Mouse (Mus musculus): ENCODE results near the gene Mgat4a. TPM values are rescaled to one million over a fixed set of nuclear protein-coding genes. Genes with fewer than 3 reads are reported as not detected.

The Mgat4a gene
- polyA plus RNA-seq, 1 experiment = 16.8 TPM

DNA sequence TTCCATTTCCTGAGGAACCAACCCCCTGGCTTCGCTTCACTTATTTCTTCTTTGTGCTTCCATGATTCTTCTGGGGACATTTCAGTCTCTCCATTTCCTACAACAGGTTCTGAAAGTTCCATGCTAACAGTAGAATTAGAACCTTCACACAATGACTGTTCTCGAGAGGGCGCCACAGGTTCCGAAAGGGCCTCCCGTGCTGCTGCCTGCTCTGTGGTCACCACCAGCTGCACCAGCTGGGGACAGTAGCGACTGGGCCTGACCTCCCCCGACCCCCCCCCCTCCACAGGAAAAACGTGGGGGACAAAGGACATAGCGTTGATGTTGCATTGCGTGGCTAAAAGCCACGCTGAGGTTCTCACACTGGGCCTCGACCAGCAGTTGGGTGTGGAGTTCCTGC is 52.3 kb downstream of the Mgat4a start:
- no peak for DNase-seq
- TF ChIP-seq POLR2A (IDR thresholded peaks at IDR 0.05; ENCODE audit: borderline replicate concordance, insufficient read depth, low read length) (no peak), CTCF (IDR thresholded peaks at IDR 0.05; ENCODE audit: borderline replicate concordance, insufficient read depth, low read depth, low read length) (no peak)
- Histone ChIP-seq H3K4me3 (replicated peaks; ENCODE audit: insufficient read depth, low read depth, low read length) (no peak overlapping the region), H3K27ac (ENCODE audit: insufficient read depth, low read length) (no peak overlapping the region), H3K27me3 (ENCODE audit: control insufficient read depth, insufficient read depth, low read length) (no peaks in the 10 kb centered on the region), H3K4me1 (ENCODE audit: control insufficient read depth, insufficient read depth, low read length) (no peaks in the 10 kb centered on the region)
- WGBS = 83% methylated on average over 12 of the region's 12 CpGs

DNA sequence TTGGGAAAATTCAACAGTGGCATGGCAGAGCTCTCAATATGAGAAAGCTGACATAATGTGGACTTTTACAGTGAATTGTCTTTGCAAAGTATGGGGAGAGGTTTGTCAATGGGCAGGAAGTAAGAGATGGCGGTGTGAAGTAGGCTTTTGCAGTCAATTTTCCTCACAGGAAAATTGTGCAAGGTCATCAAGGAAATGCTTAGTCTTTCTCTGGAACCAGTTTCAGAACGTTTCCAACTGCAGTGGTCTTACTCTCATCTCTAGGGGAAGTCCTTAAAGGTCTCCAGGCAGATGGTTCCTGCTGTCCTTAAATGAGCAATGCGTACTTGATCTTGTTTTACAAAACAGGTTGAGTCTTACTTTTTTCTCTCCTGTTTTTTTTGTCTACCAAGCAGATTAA is 53.8 kb downstream of the Mgat4a start:
- no peak for DNase-seq
- H3K27me3 ChIP-seq (ENCODE audit: control insufficient read depth, insufficient read depth, low read length) = no peaks in the 10 kb centered on the region
- no peak overlapping the region for H3K27ac ChIP-seq (ENCODE audit: insufficient read depth, low read length)
- 78% methylated on average over 3 of the region's 3 CpGs for WGBS
- H3K4me1 ChIP-seq (ENCODE audit: control insufficient read depth, insufficient read depth, low read length) = no peaks in the 10 kb centered on the region
- no peak overlapping the region for H3K4me3 ChIP-seq (replicated peaks; ENCODE audit: insufficient read depth, low read depth, low read length)
- TF ChIP-seq CTCF (IDR thresholded peaks at IDR 0.05; ENCODE audit: borderline replicate concordance, insufficient read depth, low read depth, low read length) (no peak), POLR2A (IDR thresholded peaks at IDR 0.05; ENCODE audit: borderline replicate concordance, insufficient read depth, low read length) (no peak)

DNA sequence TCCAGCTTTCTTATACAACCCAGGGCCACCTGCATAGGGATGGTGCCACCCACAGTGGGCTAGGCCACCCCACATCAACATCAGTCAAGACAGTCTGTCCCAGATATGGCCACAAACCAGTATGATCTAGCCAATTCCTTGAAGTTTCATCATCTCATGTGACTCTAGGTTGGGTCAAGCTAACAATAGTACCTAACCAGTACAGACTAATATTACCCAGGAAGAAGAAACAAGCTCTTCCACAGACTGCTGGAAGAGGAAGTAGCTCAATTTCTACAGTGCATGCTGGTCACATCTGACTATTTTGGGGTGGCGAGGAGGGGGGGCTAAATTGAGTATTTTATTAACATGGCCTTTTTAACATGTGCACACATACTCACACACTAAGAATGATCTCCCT is 54.4 kb downstream of the Mgat4a start:
- Histone ChIP-seq H3K27ac (ENCODE audit: insufficient read depth, low read length) (no peak overlapping the region), H3K4me1 (ENCODE audit: control insufficient read depth, insufficient read depth, low read length) (no peaks in the 10 kb centered on the region), H3K27me3 (ENCODE audit: control insufficient read depth, insufficient read depth, low read length) (no peaks in the 10 kb centered on the region), H3K4me3 (replicated peaks; ENCODE audit: insufficient read depth, low read depth, low read length) (no peak overlapping the region)
- DNase-seq = no peak
- whole genome bisulfite sequencing = 98% methylated on average over 1 of the region's 1 CpGs
- no peak for TF ChIP-seq POLR2A (IDR thresholded peaks at IDR 0.05; ENCODE audit: borderline replicate concordance, insufficient read depth, low read length)
- TF ChIP-seq CTCF (IDR thresholded peaks at IDR 0.05; ENCODE audit: borderline replicate concordance, insufficient read depth, low read depth, low read length) = no peak

DNA sequence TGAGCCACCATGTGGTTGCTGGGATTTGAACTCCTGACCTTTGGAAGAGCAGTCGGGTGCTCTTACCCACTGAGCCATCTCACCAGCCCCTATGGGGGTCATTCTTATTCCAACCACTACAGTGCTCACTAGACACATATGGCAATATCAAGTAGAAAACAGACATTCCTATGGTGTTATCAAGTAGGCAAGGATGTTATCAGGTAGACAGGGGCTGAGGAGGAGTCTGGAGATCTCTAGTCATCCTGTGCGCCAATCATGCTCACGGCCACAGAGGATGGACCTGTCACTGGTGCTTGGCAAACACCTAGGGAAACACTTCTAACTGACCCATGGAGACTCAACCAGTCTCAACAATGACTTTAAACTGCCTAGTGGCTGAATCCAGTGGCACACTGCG is 56.2 kb downstream of the Mgat4a start:
- Histone ChIP-seq H3K27ac (ENCODE audit: insufficient read depth, low read length) (no peak overlapping the region), H3K4me1 (ENCODE audit: control insufficient read depth, insufficient read depth, low read length) (no peaks in the 10 kb centered on the region), H3K27me3 (ENCODE audit: control insufficient read depth, insufficient read depth, low read length) (no peaks in the 10 kb centered on the region), H3K4me3 (replicated peaks; ENCODE audit: insufficient read depth, low read depth, low read length) (no peak overlapping the region)
- DNase-seq = no peak
- TF ChIP-seq POLR2A (IDR thresholded peaks at IDR 0.05; ENCODE audit: borderline replicate concordance, insufficient read depth, low read length) (no peak), CTCF (IDR thresholded peaks at IDR 0.05; ENCODE audit: borderline replicate concordance, insufficient read depth, low read depth, low read length) (no peak)
- WGBS = 94% methylated on average over 4 of the region's 4 CpGs

DNA sequence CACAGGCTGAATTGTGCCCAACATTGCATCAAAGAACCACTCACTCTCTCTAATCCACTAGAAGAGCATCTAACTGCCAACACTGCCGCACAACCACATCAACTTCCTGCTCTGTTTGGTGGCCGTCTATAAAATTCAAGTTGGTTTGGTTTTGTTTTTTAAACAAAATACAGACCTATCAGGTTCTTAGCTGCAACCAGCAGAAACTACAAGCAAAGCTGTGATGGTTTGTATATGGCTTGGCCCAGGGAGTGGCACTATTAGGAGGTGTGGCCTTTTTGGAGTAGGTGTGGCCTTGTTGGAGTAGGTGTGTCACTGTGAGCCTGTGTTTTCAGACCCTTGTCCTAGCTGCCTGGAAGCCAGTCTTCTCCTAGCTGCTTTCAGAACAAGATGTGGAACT is 59.5 kb downstream of the Mgat4a start:
- WGBS = 95% methylated on average over 2 of the region's 2 CpGs
- DNase-seq = no peak
- no peak overlapping the region for H3K4me3 ChIP-seq (replicated peaks; ENCODE audit: insufficient read depth, low read depth, low read length)
- no peaks in the 10 kb centered on the region for H3K27me3 ChIP-seq (ENCODE audit: control insufficient read depth, insufficient read depth, low read length)
- TF ChIP-seq POLR2A (IDR thresholded peaks at IDR 0.05; ENCODE audit: borderline replicate concordance, insufficient read depth, low read length) (no peak), CTCF (IDR thresholded peaks at IDR 0.05; ENCODE audit: borderline replicate concordance, insufficient read depth, low read depth, low read length) (no peak)
- no peak overlapping the region for H3K27ac ChIP-seq (ENCODE audit: insufficient read depth, low read length)
- peaks cover 6% of the 10 kb centered on the region for H3K4me1 ChIP-seq (ENCODE audit: control insufficient read depth, insufficient read depth, low read length)

DNA sequence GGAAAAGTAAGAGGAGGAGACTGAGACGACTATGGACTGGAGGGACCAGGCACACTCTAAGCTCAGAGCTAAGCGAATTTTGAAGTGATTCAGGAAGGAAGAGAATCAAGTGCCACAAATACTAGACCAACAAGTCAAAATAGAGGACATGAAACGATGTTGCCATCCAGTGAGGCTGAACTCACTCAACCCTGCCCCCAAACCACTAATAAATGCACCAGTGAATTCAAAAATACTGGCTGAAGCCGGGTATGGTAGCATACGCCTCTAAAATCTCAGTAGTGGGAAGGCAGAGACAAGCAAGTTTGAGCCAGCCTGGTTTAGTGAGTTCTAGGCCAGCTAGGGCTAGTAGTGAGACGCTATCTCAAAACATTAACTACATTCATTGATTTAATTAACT is 60.1 kb downstream of the Mgat4a start:
- no peak overlapping the region for H3K4me3 ChIP-seq (replicated peaks; ENCODE audit: insufficient read depth, low read depth, low read length)
- H3K4me1 ChIP-seq (ENCODE audit: control insufficient read depth, insufficient read depth, low read length) = peaks cover 6% of the 10 kb centered on the region
- no peaks in the 10 kb centered on the region for H3K27me3 ChIP-seq (ENCODE audit: control insufficient read depth, insufficient read depth, low read length)
- 94% methylated on average over 6 of the region's 6 CpGs for WGBS
- no peak overlapping the region for H3K27ac ChIP-seq (ENCODE audit: insufficient read depth, low read length)
- no peak for DNase-seq
- no peak for TF ChIP-seq POLR2A (IDR thresholded peaks at IDR 0.05; ENCODE audit: borderline replicate concordance, insufficient read depth, low read length)
- TF ChIP-seq CTCF (IDR thresholded peaks at IDR 0.05; ENCODE audit: borderline replicate concordance, insufficient read depth, low read depth, low read length) = no peak

DNA sequence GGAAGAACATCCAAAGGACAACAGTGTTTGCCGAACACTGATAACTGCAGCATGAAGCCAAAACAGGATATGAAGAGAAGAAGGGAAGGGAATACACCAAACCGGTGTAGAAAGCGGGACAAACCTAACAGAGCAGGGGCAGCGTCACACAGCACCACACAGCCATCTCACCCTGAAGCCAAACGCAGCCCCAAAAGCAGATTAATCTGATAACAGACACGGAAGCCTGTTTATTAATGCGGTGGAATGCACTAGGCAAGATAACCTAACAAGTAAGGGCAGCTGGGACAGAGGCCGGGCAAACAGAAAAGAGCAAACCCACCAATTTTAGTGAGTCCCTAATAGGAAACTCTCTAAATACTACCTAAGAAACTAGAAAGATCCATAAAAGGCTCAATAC is 61.1 kb downstream of the Mgat4a start:
- TF ChIP-seq POLR2A (IDR thresholded peaks at IDR 0.05; ENCODE audit: borderline replicate concordance, insufficient read depth, low read length) = no peak
- TF ChIP-seq CTCF (IDR thresholded peaks at IDR 0.05; ENCODE audit: borderline replicate concordance, insufficient read depth, low read depth, low read length) = no peak
- no peaks in the 10 kb centered on the region for H3K27me3 ChIP-seq (ENCODE audit: control insufficient read depth, insufficient read depth, low read length)
- H3K4me3 ChIP-seq (replicated peaks; ENCODE audit: insufficient read depth, low read depth, low read length) = no peak overlapping the region
- peaks cover 6% of the 10 kb centered on the region for H3K4me1 ChIP-seq (ENCODE audit: control insufficient read depth, insufficient read depth, low read length)
- WGBS = 95% methylated on average over 8 of the region's 8 CpGs
- DNase-seq = no peak
- H3K27ac ChIP-seq (ENCODE audit: insufficient read depth, low read length) = no peak overlapping the region

DNA sequence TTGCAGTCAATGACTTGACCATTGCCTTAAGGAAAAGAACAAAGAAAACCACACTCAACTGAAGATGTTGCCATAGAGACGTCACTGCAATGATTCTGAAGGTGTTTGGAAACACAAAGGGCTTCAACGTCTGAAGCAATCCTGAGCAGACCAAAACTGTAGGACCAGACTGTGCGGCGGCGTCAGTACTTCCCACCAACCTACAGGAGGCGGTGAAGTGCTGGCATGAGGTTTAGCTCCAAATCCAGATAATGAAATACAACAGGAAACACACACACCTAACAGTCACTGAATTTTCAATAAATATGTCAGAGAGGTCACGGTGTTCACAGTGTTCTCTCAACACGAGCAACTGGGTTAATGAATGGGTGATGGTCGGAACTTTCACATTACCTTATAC is 61.7 kb downstream of the Mgat4a start:
- Histone ChIP-seq H3K27ac (ENCODE audit: insufficient read depth, low read length) (no peak overlapping the region), H3K27me3 (ENCODE audit: control insufficient read depth, insufficient read depth, low read length) (no peaks in the 10 kb centered on the region), H3K4me1 (ENCODE audit: control insufficient read depth, insufficient read depth, low read length) (peaks cover 6% of the 10 kb centered on the region), H3K4me3 (replicated peaks; ENCODE audit: insufficient read depth, low read depth, low read length) (no peak overlapping the region)
- no peak for DNase-seq
- TF ChIP-seq POLR2A (IDR thresholded peaks at IDR 0.05; ENCODE audit: borderline replicate concordance, insufficient read depth, low read length) (no peak), CTCF (IDR thresholded peaks at IDR 0.05; ENCODE audit: borderline replicate concordance, insufficient read depth, low read depth, low read length) (peak; percentile 48; the same call in 1 of the 2 replicates)
- WGBS = 82% methylated on average over 9 of the region's 9 CpGs

Data from cerebellum, adult 2 months (tissue).